Mouse (Mus musculus): ENCODE results near the gene Zfp607b. TPM values are rescaled to one million over a fixed set of nuclear protein-coding genes. Genes with fewer than 3 reads are reported as not detected.

Zfp607b gene
- 1.4 TPM for polyA plus RNA-seq (2014; fragmentation: Illumina TruSeq; extraction: RNeasy Lipid Tissue Mini Kit (QIAGEN cat#74804); ENCODE audit: low read depth, low replicate concordance)

GRCm38 (mm10) chr7:27688815-27689612 is at the start of gene Zfp607b:
Gene Zfp607b, plus strand, starts transcription at chr7:27689340.

GRCm38 (mm10) chr7:27653681-27654437 is 35.3 kb upstream of the Zfp607b start, which contains the start of gene Ttc9b:
Gene Ttc9b, plus strand, starts transcription at chr7:27653915.

GRCm38 (mm10) chr7:27674522-27675221 is 14.5 kb upstream of the Zfp607b start, which contains the start of gene Map3k10:
Gene Map3k10, minus strand, starts transcription at chr7:27674598.

GRCm38 (mm10) chr7:27731281-27731883 is 42.2 kb downstream of the Zfp607b start, which contains the start of gene Zfp60:
Gene Zfp60, plus strand, starts transcription at chr7:27731389.

Other genes starting within 250 kb of the Zfp607b start
- 0.29 TPM for gene Sptbn4, start 241.7 kb upstream of the Zfp607b start, polyA plus RNA-seq (2014; fragmentation: Illumina TruSeq; extraction: RNeasy Lipid Tissue Mini Kit (QIAGEN cat#74804); ENCODE audit: low read depth, low replicate concordance)
- 21.6 TPM for gene Blvrb, start 241.4 kb upstream of the Zfp607b start, polyA plus RNA-seq (2014; fragmentation: Illumina TruSeq; extraction: RNeasy Lipid Tissue Mini Kit (QIAGEN cat#74804); ENCODE audit: low read depth, low replicate concordance)
- 5.5 TPM for gene Sertad3, start 215.6 kb upstream of the Zfp607b start, polyA plus RNA-seq (2014; fragmentation: Illumina TruSeq; extraction: RNeasy Lipid Tissue Mini Kit (QIAGEN cat#74804); ENCODE audit: low read depth, low replicate concordance)
- gene Sertad1, start 202.4 kb upstream of the Zfp607b start, polyA plus RNA-seq (2014; fragmentation: Illumina TruSeq; extraction: RNeasy Lipid Tissue Mini Kit (QIAGEN cat#74804); ENCODE audit: low read depth, low replicate concordance): 13.5 TPM
- 0.76 TPM for gene Prx, start 190.0 kb upstream of the Zfp607b start, polyA plus RNA-seq (2014; fragmentation: Illumina TruSeq; extraction: RNeasy Lipid Tissue Mini Kit (QIAGEN cat#74804); ENCODE audit: low read depth, low replicate concordance)
- gene Hipk4, start 166.1 kb upstream of the Zfp607b start, polyA plus RNA-seq (2014; fragmentation: Illumina TruSeq; extraction: RNeasy Lipid Tissue Mini Kit (QIAGEN cat#74804); ENCODE audit: low read depth, low replicate concordance): not detected
- 25.0 TPM for gene Pld3, start 136.1 kb upstream of the Zfp607b start, polyA plus RNA-seq (2014; fragmentation: Illumina TruSeq; extraction: RNeasy Lipid Tissue Mini Kit (QIAGEN cat#74804); ENCODE audit: low read depth, low replicate concordance)
- gene 2310022A10Rik, start 136.1 kb upstream of the Zfp607b start, polyA plus RNA-seq (2014; fragmentation: Illumina TruSeq; extraction: RNeasy Lipid Tissue Mini Kit (QIAGEN cat#74804); ENCODE audit: low read depth, low replicate concordance): 54.0 TPM
- gene Akt2, start 97.8 kb upstream of the Zfp607b start, polyA plus RNA-seq (2014; fragmentation: Illumina TruSeq; extraction: RNeasy Lipid Tissue Mini Kit (QIAGEN cat#74804); ENCODE audit: low read depth, low replicate concordance): 171 TPM
- gene Ttc9b, start 35.4 kb upstream of the Zfp607b start, polyA plus RNA-seq (2014; fragmentation: Illumina TruSeq; extraction: RNeasy Lipid Tissue Mini Kit (QIAGEN cat#74804); ENCODE audit: low read depth, low replicate concordance): not detected
- 13.2 TPM for gene Map3k10, start 14.7 kb upstream of the Zfp607b start, polyA plus RNA-seq (2014; fragmentation: Illumina TruSeq; extraction: RNeasy Lipid Tissue Mini Kit (QIAGEN cat#74804); ENCODE audit: low read depth, low replicate concordance)
- 5.9 TPM for gene Zfp60, start 42.0 kb downstream of the Zfp607b start, polyA plus RNA-seq (2014; fragmentation: Illumina TruSeq; extraction: RNeasy Lipid Tissue Mini Kit (QIAGEN cat#74804); ENCODE audit: low read depth, low replicate concordance)
- gene Zfp626, start 117.9 kb downstream of the Zfp607b start, polyA plus RNA-seq (2014; fragmentation: Illumina TruSeq; extraction: RNeasy Lipid Tissue Mini Kit (QIAGEN cat#74804); ENCODE audit: low read depth, low replicate concordance): 4.1 TPM
- gene Zfp59, start 149.3 kb downstream of the Zfp607b start, polyA plus RNA-seq (2014; fragmentation: Illumina TruSeq; extraction: RNeasy Lipid Tissue Mini Kit (QIAGEN cat#74804); ENCODE audit: low read depth, low replicate concordance): 2.9 TPM
- 2.1 TPM for gene Zfp607a, start 168.2 kb downstream of the Zfp607b start, polyA plus RNA-seq (2014; fragmentation: Illumina TruSeq; extraction: RNeasy Lipid Tissue Mini Kit (QIAGEN cat#74804); ENCODE audit: low read depth, low replicate concordance)
- 4.4 TPM for gene Zfp974, start 240.1 kb downstream of the Zfp607b start, polyA plus RNA-seq (2014; fragmentation: Illumina TruSeq; extraction: RNeasy Lipid Tissue Mini Kit (QIAGEN cat#74804); ENCODE audit: low read depth, low replicate concordance)

All from heart, adult 10 weeks (tissue).